Mouse (Mus musculus): ENCODE data around the gene Gm14190. TPM values are rescaled to one million over a fixed set of nuclear protein-coding genes. Genes with fewer than 3 reads are reported as not detected.

Gene Gm14190
- total RNA-seq (2023), result not detected in 4 replicates

GRCm38 (mm10) chr11:99690463-99690862 is at the start of gene Gm14190:
TSS of gene Gm14190 (minus strand) at chr11:99690740.

GRCm38 (mm10) chr11:99734190-99734589 is 43.6 kb upstream of the Gm14190 start, which contains the start of gene Gm14180:
TSS of gene Gm14180 (minus strand) at chr11:99734290.

GRCm38 (mm10) chr11:99665860-99666259 is 24.7 kb downstream of the Gm14190 start, which contains the start of gene Krtap4-6:
TSS of gene Krtap4-6 (minus strand) at chr11:99665960.

GRCm38 (mm10) chr11:99658467-99659010 is 32.0 kb downstream of the Gm14190 start, which contains the start of gene Gm11563:
TSS of gene Gm11563 (minus strand) at chr11:99658960.

GRCm38 (mm10) chr11:99650136-99650535 is 40.4 kb downstream of the Gm14190 start, which contains the start of gene Gm11555:
TSS of gene Gm11555 (minus strand) at chr11:99650236.

GRCm38 (mm10) chr11:99643635-99644139 is 46.9 kb downstream of the Gm14190 start, which contains the start of gene Krtap4-7:
TSS of gene Krtap4-7 (minus strand) at chr11:99644089.

Other genes with a start within 250 kb of the Gm14190 start
- not detected in 4 replicates for gene Krt23, start 197.6 kb downstream of the Gm14190 start, total RNA-seq (2023)
- gene Krt39, start 169.4 kb downstream of the Gm14190 start, total RNA-seq (2023), result not detected in 4 replicates
- not detected in 4 replicates for gene Krt40, start 147.6 kb downstream of the Gm14190 start, total RNA-seq (2023)
- not detected in 4 replicates for gene Krtap3-3, start 139.9 kb downstream of the Gm14190 start, total RNA-seq (2023)
- gene Krtap3-2, start 133.9 kb downstream of the Gm14190 start, total RNA-seq (2023), result not detected in 4 replicates
- gene Gm11939, start 131.3 kb downstream of the Gm14190 start, total RNA-seq (2023), result not detected in 4 replicates
- gene Krtap3-1, start 124.1 kb downstream of the Gm14190 start, total RNA-seq (2023), result not detected in 4 replicates
- gene Krtap1-5, start 109.7 kb downstream of the Gm14190 start, total RNA-seq (2023), result not detected in 4 replicates
- not detected in 4 replicates for gene Krtap1-4, start 107.1 kb downstream of the Gm14190 start, total RNA-seq (2023)
- gene Krtap1-3, start 99.4 kb downstream of the Gm14190 start, total RNA-seq (2023), result not detected in 4 replicates
- gene Krtap9-3, start 92.6 kb downstream of the Gm14190 start, total RNA-seq (2023), result not detected in 4 replicates
- gene Gm11938, start 87.4 kb downstream of the Gm14190 start, total RNA-seq (2023), result not detected in 4 replicates
- gene Gm11937, start 80.6 kb downstream of the Gm14190 start, total RNA-seq (2023), result not detected in 4 replicates
- not detected in 4 replicates for gene Krtap2-4, start 75.9 kb downstream of the Gm14190 start, total RNA-seq (2023)
- gene Gm11562, start 70.3 kb downstream of the Gm14190 start, total RNA-seq (2023), result not detected in 4 replicates
- not detected in 4 replicates for gene Krtap4-1, start 62.5 kb downstream of the Gm14190 start, total RNA-seq (2023)
- gene Krtap4-2, start 55.7 kb downstream of the Gm14190 start, total RNA-seq (2023), result not detected in 4 replicates
- not detected in 4 replicates for gene Krtap4-7, start 46.7 kb downstream of the Gm14190 start, total RNA-seq (2023)
- not detected in 4 replicates for gene Gm11555, start 40.5 kb downstream of the Gm14190 start, total RNA-seq (2023)
- not detected in 4 replicates for gene Gm11563, start 31.8 kb downstream of the Gm14190 start, total RNA-seq (2023)
- gene Krtap4-6, start 24.8 kb downstream of the Gm14190 start, total RNA-seq (2023), result not detected in 4 replicates
- gene Gm14180, start 43.5 kb upstream of the Gm14190 start, total RNA-seq (2023), result not detected in 4 replicates
- gene Gm11595, start 82.2 kb upstream of the Gm14190 start, total RNA-seq (2023), result not detected in 4 replicates
- not detected in 4 replicates for gene Krtap4-8, start 90.0 kb upstream of the Gm14190 start, total RNA-seq (2023)
- gene Krtap4-9, start 94.5 kb upstream of the Gm14190 start, total RNA-seq (2023), result not detected in 4 replicates
- not detected in 4 replicates for gene Gm11596, start 102.7 kb upstream of the Gm14190 start, total RNA-seq (2023)
- not detected in 4 replicates for gene Gm11569, start 108.2 kb upstream of the Gm14190 start, total RNA-seq (2023)
- gene Gm11554, start 113.7 kb upstream of the Gm14190 start, total RNA-seq (2023), result not detected in 4 replicates
- not detected in 4 replicates for gene Krtap4-13, start 119.2 kb upstream of the Gm14190 start, total RNA-seq (2023)
- gene Gm11564, start 124.9 kb upstream of the Gm14190 start, total RNA-seq (2023), result not detected in 4 replicates
- gene 2300003K06Rik, start 147.3 kb upstream of the Gm14190 start, total RNA-seq (2023), result not detected in 4 replicates
- gene Krtap4-16, start 160.9 kb upstream of the Gm14190 start, total RNA-seq (2023), result not detected in 4 replicates
- gene Gm11568, start 167.2 kb upstream of the Gm14190 start, total RNA-seq (2023), result not detected in 4 replicates
- not detected in 4 replicates for gene Gm11559, start 173.7 kb upstream of the Gm14190 start, total RNA-seq (2023)
- gene Krtap9-1, start 182.6 kb upstream of the Gm14190 start, total RNA-seq (2023), result not detected in 4 replicates
- not detected in 4 replicates for gene Gm11567, start 188.4 kb upstream of the Gm14190 start, total RNA-seq (2023)
- gene Krtap31-1, start 217.2 kb upstream of the Gm14190 start, total RNA-seq (2023), result not detected in 4 replicates
- gene Gm11565, start 224.0 kb upstream of the Gm14190 start, total RNA-seq (2023), result not detected in 4 replicates
- not detected in 4 replicates for gene Krtap31-2, start 245.6 kb upstream of the Gm14190 start, total RNA-seq (2023)

Measured in B cell, adult 62 days (primary cell).